Mouse (Mus musculus): ENCODE measurements at regions not wholly inside any gene's neighbourhood (a gene's known extent, or its start where the extent isn't known, plus 50 kb on each side); places are given as distances from the start of the nearest gene placed in this dataset.
A peak's percentile ranks its signal among the peaks of the same experiment; 100 is the strongest.
"Not testable (repeated sequence)": the region's sequence is repeated elsewhere in the genome, so short reads cannot be mapped to it uniquely, and the experiment has no call there.

DNA sequence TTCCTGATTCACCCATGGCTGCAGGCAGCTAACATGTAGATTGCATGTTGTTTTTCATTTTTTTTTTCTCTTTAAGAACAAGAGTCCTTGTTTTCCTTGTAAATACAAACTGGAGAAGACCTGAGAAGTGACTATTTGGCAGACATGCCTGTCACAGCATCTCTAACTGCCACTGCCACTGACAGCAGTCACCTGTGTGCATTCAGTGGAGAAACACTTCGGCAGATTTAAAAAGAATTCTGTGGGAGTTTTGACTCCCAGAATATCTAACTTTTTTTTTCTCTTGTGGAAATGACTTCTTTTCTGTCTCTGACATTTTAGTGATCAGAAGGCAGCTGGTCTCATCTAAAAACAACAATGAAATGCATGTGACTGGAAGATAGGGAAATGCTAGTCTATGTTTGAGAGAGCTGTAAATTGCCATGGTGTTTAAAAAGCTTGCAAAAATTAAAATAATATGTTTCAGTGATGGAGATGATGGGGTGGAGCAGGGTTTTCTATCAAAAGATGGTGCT, 526.0 kb upstream of the Agtr1b start:
- no peak for DNase-seq (ENCODE audit: low spot score)

DNA sequence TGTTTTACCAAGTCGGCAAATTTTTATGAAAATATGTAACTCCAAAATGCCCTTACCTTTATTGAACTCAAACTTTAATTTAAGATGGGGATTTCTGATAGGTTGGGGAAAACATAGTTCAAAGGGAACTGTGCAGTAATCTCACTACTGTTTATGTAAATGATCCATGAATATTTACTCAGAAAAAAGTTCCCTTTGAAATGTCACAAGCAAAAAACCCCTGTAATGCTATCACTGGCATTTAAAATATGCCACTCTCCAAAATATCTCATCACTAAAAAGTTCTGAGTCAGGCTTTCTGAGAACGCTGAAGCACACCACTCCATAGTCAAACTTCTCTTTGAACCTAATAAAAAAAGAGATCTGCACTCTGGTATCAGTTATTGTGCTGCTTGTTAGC, 497.3 kb upstream of the Agtr1b start:
- no peak for DNase-seq (ENCODE audit: low spot score)

DNA sequence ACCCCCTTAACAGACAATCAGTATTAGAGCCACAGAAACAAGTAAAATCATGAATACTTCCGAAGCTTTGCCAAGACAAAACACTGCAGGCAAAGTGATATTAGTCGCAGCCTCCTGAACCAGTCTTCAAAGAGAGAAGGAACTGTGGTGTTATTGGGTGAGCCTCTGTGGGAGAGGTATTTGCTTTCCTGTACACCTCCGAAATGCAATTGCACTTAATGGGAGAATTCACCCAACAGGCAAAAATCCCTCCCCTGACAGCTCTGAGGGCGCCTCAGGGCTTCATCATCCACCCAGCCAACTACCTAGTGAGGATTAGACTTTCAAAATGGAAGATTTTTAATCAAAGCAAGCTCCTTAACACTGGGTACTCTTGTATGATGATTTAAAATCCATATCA, 464.1 kb upstream of the Agtr1b start:
- no peak for DNase-seq (ENCODE audit: low spot score)

DNA sequence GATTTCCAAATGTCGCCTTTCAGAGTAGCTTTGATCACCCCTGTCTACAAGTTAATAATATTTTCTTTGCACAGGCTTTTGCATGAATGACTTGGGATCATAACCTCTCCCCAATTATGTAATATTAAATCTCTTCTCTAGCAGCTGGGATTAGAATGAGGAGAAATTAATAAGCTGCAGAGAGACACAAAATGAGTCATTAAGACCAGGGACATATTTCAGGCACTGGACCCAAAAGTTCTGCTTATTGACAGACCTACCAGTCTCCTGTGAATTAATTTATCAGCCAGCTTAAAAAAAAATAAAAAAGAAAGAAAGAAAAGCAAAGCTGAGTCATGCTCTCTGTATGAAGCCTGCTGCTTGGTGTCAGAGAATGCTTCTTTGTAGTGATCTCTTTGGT, 462.4 kb upstream of the Agtr1b start:
- no peak for DNase-seq (ENCODE audit: low spot score)

DNA sequence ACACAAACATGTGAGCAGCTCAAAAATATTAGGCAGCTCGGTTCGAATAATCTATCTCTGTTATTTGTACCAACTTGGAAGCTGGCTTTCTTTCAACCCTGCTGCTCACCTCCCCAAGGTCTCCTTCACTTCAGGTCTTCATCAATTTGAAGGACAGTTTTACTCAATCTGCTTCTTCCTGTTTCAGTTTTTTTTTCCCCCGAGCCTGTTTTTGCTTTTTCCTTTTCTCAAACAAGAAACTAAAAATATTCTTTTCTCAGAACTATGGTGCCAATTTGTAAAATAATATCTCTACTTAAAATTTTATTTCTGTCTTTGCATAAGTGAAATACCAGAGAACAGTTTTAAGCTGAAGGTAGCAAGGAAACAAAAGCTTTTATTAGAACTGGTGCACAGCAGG, 461.8 kb upstream of the Agtr1b start:
- no peak for DNase-seq (ENCODE audit: low spot score)

DNA sequence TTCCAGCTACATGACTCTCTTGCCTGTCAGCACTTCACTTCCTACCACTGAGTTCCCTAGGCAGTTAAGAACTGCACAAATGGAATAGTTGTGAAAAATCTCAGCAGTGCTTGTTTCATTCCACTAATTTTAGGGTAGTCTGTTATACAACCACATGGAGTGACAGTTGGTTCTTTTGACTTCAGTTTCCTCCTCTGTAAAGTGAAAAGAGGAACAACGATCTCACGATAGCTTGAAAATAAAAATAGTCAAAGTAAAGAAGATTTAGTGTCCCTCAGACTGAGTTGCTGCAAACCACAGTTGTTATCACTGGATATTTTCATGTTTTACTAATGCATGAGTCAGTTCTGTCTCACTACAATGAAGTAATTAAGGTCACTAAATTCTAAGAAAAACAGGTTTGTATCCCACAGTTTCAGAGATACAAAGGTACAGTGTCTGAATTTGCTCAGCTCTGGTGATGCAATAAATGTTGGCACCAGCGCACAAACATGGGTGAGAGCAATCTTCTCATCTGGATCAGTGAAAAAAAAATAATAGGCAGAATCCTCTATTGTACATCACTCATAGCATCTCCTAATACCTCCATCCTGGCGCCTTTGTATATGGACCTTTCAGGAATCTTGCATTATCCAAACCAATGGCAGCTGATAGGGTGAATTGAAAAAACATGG, 458.8 kb upstream of the Agtr1b start:
- DNase-seq (ENCODE audit: low spot score), result no peak

DNA sequence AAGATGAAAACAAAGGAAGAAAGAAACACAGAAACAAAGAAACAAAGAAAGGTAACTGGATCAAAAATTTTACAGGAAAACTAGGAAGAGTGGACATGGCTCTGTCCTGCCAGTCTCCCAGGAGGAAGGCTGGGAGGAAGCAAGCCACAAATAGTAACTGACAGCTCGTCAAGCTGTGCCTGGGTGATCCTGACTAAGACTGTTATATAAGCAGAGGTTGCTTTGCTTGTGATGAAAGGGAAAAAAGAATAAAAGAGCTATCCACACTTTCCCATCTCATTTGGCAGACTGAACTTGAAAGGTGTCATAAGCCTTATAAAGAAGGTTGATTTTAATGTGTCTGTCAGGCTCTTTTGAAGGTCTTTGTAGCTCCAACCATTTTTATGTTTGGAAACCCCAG, 455.2 kb upstream of the Agtr1b start:
- peak; percentile 53 for DNase-seq (ENCODE audit: low spot score)

DNA sequence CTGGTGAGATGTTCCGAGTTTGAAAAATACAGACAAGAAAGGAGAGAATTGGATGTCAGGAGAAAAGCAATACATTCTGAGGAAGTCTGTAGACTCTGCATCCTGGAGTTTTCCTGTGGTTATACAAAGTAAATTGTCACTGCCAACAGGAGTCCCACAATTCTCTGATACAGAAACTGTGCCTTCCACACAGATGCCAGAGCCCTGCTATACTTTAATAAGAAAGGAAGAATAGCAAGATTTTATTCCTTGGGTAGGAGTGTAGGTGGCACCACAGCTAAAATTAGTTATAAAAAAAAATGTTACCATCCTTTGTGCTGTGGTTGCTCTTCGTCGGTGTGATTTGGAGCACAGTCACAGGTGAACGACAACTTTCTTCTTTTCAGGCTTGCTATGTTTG, 454.7 kb upstream of the Agtr1b start:
- no peak for DNase-seq (ENCODE audit: low spot score)

DNA sequence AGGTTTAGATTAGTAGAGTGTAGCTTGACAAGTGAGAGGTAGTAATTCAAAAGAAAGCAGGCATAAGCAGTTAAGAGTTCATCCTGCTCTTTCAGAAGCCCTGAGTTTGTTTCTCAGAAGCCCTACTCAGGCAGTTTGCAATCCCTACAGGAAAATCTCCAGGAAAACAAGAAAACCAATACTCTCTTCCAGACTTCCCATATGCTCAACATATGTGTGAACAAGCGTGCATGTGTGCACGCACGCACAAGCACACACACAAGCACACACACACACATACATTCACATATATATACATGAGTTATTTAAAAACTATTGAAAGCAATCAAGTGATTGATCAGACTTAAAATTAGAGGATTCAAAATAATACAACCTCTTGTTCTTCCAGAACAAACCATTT, 453.1 kb upstream of the Agtr1b start:
- DNase-seq (ENCODE audit: low spot score), result no peak

DNA sequence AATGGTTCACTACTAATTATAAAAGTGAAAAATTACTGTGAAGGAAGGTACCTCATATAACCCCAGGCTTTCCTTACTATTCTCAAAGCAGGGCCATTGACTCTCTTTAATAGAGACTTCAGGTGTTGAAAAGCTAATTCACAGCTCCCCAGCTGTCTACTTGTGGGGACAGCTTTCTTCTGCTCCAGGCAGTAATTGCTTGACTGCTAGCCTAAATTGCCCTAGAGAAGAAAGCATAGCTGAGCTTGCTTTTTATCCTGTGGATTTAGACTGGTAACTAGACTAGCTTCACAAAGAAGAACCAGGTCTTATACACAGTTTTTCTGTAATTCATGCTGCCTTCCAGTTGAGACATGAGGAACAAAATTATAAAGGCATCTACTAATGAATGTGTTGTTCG, 452.6 kb upstream of the Agtr1b start:
- DNase-seq (ENCODE audit: low spot score), result no peak

DNA sequence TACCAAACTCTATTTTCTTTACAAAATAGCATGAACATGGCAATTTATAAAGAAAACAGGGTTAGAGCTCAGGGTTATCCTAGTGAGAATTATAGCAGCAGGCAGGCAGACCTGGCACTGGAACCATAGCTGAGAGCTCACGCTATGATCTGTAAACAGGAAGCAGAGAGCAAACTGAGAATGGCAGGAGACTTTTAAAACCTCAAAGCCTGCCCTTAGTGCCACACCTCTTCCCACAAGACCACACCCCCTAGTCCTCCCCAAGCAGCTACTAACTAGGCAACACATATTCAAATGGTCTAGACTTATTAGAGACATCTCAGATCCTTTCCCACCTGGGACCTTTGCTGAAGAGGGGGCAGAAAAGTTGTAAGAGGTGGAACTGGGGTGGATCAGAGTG, 449.6 kb upstream of the Agtr1b start:
- no peak for DNase-seq (ENCODE audit: low spot score)

DNA sequence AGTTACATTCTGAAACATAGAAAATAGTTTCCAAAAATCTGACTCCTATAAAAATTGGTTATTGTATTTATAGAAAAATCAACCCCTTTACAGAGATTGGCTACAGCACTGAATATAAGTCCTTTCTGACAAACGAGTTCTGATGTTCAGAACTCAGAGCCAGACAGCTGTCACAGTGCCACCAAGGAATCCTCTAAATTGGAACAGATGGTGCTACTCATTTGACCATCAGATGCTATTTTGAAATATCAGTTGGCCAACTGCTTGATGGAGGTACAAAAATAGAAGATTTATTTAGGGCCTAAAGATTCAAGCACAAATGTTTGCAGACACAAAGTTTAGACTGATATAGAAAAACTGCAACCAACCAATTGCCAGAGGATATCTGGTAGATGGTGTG, 427.3 kb upstream of the Agtr1b start:
- DNase-seq (ENCODE audit: low spot score), result peak; percentile 71

DNA sequence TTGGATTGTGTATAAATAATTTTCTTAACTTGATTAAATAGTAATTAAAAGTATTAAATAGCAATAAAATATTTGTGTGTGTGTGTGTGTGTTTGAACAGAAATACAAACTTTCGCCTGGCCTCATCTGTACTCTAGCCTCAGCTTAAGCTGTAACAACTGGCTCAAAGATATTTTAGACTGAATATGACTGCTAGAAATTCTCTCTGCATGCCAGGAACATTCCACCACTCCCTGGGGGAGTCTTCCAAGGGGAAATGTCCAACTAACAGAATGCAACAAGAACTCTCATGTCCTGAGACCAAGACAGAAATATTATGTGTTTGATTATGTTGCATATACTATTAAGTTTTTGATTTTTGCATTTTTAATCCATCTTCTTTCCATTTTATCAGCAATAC, 425.5 kb upstream of the Agtr1b start:
- DNase-seq (ENCODE audit: low spot score), result peak; percentile 82

DNA sequence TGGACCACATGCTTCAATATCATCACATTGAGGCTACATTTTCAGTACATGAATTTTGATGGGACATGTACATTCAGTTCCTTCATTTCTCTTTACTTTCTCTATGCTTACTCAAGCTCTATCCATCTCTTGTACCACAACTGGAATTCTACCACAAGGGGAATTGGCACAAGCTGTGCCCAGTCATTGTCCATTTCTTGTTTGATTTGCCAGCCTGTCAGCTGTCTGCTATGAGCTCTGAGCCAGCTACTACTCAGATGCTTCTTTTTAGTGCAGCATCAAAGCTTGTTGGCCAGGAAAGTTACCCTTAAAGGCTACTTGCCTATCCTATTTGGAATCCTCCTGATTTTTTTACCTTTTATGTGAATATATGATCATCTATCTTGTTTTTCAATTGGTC, 410.9 kb upstream of the Agtr1b start:
- DNase-seq (ENCODE audit: low spot score), result no peak

DNA sequence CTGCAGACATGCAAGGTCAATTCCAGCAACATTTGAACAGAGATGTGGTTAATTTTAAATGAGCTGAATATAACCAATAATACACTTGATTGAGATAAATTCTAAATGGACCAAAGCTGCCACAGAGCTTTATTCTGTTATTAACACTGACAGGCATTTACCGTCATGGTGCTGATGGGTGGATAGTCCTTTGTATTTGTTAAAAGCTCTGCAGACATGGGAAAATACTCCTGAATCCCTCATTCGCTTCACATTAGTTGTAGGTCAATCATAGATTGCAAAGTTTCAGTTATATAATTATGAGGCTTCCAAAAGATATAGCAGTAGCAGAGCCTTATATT, 410.0 kb upstream of the Agtr1b start:
- DNase-seq (ENCODE audit: low spot score), result no peak

DNA sequence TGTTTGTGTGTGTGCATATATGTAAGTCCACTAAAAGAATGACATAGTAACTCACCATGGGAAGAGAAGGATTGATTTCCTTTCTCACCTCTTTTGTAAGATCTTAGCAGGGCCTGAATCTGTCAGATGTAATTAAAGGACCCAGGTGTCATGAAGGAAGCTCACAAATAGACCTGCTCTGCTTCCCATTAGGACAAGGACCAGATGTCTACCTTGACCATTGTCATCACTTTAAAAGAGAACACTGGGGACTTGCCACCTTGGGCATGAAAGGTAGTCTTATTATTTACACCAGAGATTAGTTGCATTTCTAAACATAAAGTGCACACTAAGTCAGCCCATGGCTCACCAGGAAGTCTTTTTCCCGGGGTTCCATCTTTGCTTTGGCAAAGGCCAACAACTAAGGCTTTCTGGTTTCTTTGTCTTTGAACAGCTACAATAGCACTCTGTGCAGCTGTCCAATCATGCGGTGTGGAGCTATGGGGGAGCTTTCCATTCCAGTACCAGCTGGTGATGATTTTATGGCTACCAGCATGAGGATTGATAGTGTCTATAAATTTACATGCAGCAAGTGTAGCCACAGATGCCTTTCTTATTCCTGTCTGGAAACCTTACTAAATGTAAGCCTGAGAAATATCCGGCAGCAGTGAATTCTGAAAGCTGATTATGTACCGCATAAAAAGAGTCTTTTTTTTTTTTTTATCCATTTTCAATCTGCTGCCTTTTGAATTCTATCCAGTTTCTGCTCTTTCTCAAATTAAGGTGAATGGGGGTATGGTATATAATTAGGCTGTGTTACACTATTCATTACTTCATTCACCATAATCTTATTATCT, 409.4 kb upstream of the Agtr1b start:
- DNase-seq (ENCODE audit: low spot score), result no peak

DNA sequence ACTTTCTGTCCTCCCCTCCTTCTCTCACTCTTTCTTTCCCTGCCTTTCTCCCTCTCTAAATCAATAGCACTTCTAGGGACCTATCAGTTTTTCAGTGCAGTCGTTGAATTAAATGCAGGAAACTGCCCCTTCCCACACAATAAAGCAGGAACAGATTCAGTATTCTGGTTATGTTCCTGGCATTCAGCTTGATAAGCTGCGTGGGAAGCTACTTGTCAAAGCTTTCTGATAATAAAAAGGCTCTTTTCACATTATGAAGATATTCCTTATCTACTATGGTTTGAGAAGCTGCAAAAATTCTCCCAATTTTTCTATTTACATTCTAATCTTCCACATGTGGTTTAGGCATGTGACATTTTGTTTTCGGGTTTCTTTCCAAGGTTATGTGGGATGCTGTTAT, 367.3 kb upstream of the Agtr1b start:
- DNase-seq (ENCODE audit: low spot score), result no peak

DNA sequence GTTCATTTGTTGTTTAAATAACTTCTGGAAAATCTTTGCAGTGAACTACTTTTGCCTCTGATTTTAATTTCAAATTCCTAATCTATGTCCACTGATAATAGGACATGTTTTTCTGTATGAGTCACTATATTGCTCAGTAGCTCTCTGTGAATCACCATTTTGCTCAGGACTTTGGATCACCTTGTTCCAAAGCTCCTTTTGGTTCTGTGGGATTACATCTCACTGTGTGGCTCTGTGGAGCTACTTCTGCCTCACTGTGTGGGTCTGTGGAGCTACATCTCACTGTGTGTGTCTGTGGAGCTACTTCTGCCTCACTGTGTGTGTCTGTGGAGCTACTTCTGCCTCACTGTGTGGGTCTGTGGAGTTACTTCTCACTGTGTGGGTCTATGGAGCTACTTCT, 365.0 kb upstream of the Agtr1b start:
- no peak for DNase-seq (ENCODE audit: low spot score)

DNA sequence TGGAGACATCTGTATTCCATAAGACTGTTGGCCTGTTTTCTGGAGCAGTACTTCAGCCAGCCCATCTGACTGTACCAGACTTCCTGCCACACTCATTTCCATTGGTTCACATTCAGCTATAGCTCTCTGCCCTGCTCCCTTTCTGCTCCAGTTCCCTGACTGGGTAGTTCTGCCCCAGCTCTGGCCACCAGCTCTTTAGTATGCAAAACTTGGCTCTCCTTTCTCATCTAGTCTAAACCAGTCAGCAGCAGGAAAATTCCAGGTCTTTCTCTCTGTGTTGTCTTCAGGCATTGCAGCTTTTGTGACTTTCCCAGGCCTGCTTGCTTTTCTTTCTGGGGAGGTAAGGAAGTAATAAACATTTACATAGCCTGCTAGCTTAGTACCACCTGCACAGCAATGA, 363.5 kb upstream of the Agtr1b start:
- no peak for DNase-seq (ENCODE audit: low spot score)

DNA sequence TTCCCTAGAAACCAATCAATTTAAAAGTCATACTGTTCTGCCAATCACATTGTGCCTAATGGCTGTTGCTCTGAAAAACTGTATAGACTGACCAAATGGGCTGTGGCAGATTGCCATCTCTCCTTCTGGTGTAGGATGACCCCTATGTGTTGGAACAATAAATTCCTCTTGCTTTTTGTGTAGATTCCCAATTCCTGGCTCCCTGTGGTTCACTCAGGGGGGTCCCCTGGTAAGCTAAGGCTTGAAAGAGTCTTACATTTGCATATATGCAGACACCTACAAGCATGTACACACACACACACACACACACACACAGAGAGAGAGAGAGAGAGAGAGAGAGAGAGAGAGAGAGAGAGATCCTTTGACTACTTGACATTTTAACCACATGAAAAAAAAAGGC, 362.8 kb upstream of the Agtr1b start:
- not testable (repeated sequence) for DNase-seq (ENCODE audit: low spot score)

DNA sequence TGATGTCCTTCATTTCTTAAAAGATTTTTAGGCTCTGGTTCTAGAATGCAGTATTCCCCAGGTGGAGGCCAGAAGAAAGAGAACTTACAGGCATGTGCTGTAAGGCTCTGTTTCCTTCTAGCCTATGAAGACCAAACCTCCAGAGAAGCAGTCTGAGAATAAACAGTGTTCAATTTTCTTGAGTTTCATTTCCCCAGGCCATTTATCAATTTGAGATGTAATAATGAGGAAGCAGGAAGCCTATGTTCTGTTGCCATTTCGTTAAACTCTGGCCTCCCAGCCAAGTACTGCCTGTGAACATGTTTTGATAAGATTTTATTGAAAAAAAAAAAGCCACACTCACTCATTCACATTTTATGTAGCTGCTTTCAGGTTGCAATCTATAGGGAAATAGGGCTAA, 347.7 kb upstream of the Agtr1b start:
- DNase-seq (ENCODE audit: low spot score), result no peak

DNA sequence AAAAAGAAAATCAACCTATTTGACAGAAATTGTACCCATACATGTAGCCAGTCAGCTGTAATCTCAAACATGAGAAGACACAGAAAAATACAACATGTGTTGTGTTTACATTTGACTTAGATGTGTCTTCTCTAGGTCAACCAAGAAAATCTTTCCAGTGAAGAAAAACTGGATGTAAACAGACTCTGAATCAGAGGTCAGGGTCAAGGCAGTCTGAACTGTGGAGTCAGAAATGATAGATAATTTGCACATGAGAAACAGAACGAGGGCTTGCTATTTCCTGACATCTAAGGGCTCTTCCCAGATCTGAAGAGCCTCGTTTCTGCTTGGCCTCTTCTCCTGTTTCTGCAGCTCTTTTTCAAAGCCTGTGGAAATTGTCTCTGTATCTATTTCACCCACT, 342.7 kb upstream of the Agtr1b start:
- no peak for DNase-seq (ENCODE audit: low spot score)

DNA sequence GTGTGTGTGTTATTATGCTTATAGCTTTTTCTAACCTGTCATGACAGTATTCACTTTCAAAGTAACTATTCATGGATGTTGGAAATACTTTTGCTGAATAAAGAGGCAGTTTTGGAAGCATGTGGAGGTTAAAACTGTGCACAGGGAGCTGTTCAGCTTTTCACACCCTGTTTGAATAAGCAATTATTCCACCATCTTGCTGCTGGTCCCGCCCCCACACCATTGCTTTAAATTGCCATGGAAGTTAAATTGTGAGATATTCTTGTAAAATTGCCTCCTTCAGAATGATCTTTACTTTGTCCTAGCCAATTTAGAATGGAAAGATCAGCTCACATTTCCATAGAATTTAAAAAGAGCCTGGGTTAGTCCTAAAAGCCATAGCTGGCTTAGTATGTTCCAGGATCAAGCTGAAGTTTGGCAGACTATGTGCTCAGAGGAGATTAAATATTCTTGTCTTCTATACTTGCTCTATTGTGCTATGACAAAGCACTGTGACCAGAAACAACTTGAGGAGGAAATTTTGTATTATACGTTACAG, 328.4 kb upstream of the Agtr1b start:
- no peak for DNase-seq (ENCODE audit: low spot score)

Measured in gastrocnemius, adult 18-20 months (tissue).